Mouse (Mus musculus) cerebellum, adult 9-10 months (tissue): ENCODE measurements around the gene Bcat1.

ENCODE experiments used
- DNase-seq: peaks from one replicate; pipeline ENCODE4 v3.0.0; 2022

Gene Bcat1

GRCm38 (mm10) chr6:145091998-145092397 lies 16.0 kb upstream of the Bcat1 start:
- no peak for DNase-seq

- no peak for DNase-seq
These were observed 14.9 kb upstream of the Bcat1 start for GRCm38 (mm10) chr6:145090928-145091327.

GRCm38 (mm10) chr6:145090201-145090863 lies 14.3 kb upstream of the Bcat1 start:
- no peak for DNase-seq

- DNase-seq = no peak
These were observed 13.4 kb upstream of the Bcat1 start for GRCm38 (mm10) chr6:145089373-145089772.

GRCm38 (mm10) chr6:145088451-145089113 lies 12.6 kb upstream of the Bcat1 start:
- DNase-seq = peak; percentile 27

- no peak for DNase-seq
These were observed 8.5 kb upstream of the Bcat1 start for GRCm38 (mm10) chr6:145084343-145085117.

- DNase-seq = no peak
These were observed 5.7 kb upstream of the Bcat1 start for GRCm38 (mm10) chr6:145081721-145082120.

- DNase-seq = no peak
These were observed 3.2 kb upstream of the Bcat1 start for GRCm38 (mm10) chr6:145079087-145079759.

- DNase-seq = no peak
These were observed 302 bp upstream of the Bcat1 start for GRCm38 (mm10) chr6:145076286-145076685.

GRCm38 (mm10) chr6:145075088-145075547 lies 866 bp downstream of the Bcat1 start:
- no peak for DNase-seq

GRCm38 (mm10) chr6:145074461-145074860 lies 1.5 kb downstream of the Bcat1 start:
- no peak for DNase-seq

- DNase-seq = no peak
These were observed 6.1 kb downstream of the Bcat1 start for GRCm38 (mm10) chr6:145069921-145070320.

- no peak for DNase-seq
These were observed 6.6 kb downstream of the Bcat1 start for GRCm38 (mm10) chr6:145069397-145069796.

- no peak for DNase-seq
These were observed 8.3 kb downstream of the Bcat1 start for GRCm38 (mm10) chr6:145067679-145068078.

- DNase-seq = no peak
These were observed 9.6 kb downstream of the Bcat1 start for GRCm38 (mm10) chr6:145066416-145066815.

- DNase-seq = no peak
These were observed 10.6 kb downstream of the Bcat1 start for GRCm38 (mm10) chr6:145065301-145065845.

GRCm38 (mm10) chr6:145064104-145064503 lies 11.9 kb downstream of the Bcat1 start:
- no peak for DNase-seq

GRCm38 (mm10) chr6:145063212-145063868 lies 12.6 kb downstream of the Bcat1 start:
- no peak for DNase-seq

GRCm38 (mm10) chr6:145062763-145063162 lies 13.2 kb downstream of the Bcat1 start:
- DNase-seq = no peak

- DNase-seq = no peak
These were observed 14.6 kb downstream of the Bcat1 start for GRCm38 (mm10) chr6:145061361-145061760.

GRCm38 (mm10) chr6:145056102-145056501 lies 19.9 kb downstream of the Bcat1 start:
- no peak for DNase-seq

- no peak for DNase-seq
These were observed 20.6 kb downstream of the Bcat1 start for GRCm38 (mm10) chr6:145055277-145055858.
